Mouse (Mus musculus): ENCODE data around the gene Mtmr12.

Gene Mtmr12

DNA sequence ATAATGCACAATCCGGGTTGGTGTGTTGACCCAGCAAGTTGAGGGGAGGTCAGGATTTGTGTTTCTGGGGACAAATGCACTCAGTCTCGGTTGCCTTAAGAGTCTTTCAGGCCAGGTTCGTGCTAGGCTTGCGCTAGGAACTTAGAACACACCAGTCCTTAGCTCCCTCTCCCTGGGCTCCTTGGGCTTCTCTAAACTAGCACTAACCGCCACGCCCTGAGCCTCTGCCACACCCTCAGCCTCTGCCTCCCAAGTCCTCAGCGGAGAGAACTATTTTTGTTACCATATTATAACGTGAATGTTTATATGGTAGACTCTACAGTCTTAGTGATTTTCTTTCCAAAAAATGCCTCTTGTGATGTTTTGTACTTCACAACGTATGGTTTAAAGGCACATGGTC lies 66.5 kb downstream of the Mtmr12 start:
- no peak for ATAC-seq (ENCODE audit: insufficient number of reproducible peaks, low FRiP score, low TSS enrichment)

DNA sequence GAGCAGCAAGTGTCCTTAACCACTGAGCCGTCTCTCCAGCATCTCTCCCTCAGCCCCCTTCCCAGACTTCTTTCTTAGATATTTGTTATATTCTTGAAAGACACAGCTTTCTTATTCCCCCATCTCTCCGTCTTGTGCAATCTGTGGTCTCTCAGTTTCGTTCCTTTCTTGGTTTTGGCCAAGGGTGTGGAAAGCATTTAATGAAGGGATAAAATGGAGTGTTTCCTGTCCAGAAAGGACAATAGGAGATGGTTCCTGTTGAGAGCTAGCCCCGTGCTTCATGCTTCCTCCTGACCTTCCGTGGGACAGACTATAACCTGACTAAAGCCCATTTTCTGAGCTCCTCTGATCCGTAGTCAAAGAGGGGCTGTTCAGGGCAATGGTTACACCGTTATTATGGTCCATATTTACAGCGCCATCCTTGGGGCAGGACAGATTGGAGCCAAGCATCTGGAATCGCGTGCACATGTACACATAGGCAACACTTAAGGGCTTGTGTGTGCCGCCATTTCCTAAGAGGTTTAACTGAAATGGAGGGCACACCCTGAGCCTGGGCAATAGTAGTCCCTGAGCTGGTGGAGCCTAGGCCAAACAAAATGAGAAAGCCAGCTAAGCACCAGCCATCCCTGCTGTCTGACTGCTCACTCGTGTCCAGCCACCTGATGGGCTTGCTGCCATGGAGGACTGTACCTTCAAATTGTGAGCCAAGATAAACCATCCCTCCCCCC lies 68.7 kb downstream of the Mtmr12 start:
- no peak for ATAC-seq (ENCODE audit: insufficient number of reproducible peaks, low FRiP score, low TSS enrichment)

DNA sequence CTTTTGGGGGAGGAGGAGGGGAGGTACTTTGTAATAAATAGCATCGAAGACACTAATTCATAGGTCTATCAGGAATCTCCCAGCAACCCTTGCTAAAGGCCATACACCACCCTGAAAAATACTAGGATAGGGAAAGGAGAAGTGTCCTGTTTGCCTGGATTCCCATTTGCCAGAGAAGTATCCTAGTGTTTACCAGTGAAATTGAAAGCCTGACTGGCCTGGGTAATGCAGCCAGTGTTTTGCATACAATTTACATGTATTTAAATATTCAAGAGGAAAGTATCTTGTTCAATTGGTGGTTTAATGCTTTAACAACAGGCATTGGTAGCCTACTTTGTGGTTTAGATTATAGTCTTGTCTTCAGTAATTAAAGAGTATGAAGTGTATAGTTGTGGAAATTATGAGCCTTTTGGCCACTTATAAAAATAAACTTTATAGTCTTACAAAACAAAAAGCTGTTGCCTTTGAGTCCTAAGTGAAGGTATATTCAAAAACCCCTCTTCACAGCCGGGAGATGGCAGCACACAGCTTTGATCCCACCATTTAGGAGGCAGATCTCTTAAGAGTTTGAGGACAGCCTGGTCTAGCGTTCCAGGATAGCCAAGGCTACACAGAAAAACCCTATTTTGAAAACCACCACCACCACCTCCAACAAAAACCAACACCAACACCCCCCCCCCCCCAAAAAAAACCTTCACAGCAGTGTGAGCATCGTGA lies 69.4 kb downstream of the Mtmr12 start:
- no peak for ATAC-seq (ENCODE audit: insufficient number of reproducible peaks, low FRiP score, low TSS enrichment)

DNA sequence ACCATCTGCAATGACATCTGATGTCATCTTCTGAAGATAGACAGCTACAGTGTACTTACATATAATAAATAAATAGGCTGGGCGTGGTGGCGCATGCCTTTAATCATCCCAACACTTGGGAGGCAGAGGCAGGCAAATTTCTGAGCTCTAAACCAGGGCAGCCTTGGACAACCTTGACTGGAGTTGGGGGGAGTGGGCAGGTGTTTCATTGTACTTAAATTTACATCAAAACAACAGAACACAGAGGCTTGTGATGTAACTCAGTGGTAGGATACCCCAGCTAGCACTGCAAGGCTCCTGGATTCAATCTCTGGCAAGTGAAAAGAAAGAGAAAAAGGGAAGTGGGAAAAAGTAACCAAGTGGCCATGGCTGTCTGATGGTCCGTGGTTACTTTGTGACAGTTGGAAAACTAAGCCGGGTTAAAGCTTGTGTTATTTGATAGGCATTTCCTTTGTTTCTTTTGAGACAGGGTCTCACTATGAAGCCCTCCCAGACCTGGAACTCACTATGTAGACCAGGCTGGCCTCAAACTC lies 70.3 kb downstream of the Mtmr12 start:
- ATAC-seq (ENCODE audit: insufficient number of reproducible peaks, low FRiP score, low TSS enrichment): no peak

DNA sequence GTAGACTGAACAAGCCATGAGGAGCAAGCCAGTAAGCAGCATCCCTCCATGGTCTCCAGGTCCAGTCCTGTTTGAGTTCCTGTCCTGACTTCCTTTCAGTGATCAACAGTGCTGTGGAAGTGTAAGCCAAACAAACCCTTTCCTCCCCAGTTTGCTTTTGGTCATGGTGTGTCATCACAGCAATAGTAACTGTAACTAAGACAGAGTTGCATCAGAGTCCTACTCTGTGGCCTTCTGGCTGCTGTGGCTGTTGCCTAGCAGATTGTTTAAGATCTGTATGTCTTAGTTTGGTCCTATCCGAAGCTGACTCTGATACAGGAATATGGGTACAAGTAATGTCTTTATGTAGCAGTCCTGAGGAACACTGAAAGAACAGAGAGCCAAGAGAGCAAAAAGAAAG lies 75.0 kb downstream of the Mtmr12 start:
- ATAC-seq (ENCODE audit: insufficient number of reproducible peaks, low FRiP score, low TSS enrichment): no peak

DNA sequence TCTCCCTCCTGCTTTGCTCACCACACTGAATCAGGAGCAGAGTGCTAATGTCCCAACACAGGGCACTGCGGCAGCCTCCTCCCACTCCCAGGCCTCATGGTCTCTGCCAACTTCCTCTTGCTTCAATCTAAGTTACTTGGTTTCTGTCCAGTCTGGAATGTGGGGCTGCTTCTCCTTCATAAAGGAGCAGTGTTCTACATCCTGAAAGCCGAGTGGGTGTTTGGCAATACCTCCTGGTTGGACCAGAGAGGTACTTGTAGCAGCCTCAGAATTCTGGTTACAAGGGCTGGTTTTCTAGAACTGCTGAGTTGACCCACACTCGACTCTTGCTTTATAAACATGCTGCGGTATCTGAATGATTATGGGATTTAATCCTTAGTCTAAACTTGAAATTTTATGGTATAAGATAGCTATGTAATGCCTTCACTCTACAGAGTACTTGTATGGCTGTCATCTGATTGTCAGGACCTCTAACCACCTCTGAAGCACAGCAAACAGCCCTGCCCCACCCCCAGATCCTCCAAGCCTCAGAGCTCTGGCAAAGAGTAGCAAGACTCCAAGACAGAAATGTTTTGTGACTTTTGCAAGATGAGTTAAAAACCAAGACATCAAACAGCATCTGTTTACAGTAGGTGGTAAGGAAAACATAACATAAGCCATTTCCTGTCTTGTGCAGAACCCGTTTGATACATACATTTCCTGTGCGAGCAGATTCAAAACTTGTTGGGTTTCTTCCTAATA lies 80.1 kb downstream of the Mtmr12 start:
- no peak; the same call in 1 of the 2 replicates for ATAC-seq (ENCODE audit: insufficient number of reproducible peaks, low FRiP score, low TSS enrichment)

DNA sequence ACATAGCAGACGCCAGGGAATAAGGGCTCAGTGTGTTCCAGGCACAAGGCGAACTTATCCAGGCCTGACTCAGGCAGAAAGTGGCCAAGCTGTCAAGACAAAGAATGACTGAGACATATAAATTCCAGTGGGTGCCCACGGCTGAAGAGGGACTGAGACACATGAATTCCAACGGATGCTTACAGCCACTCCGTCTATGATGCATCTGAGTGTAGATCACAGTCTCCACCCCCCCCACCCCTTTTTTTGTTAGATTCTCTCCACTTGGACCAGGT lies 80.6 kb downstream of the Mtmr12 start:
- ATAC-seq (ENCODE audit: insufficient number of reproducible peaks, low FRiP score, low TSS enrichment): no peak

DNA sequence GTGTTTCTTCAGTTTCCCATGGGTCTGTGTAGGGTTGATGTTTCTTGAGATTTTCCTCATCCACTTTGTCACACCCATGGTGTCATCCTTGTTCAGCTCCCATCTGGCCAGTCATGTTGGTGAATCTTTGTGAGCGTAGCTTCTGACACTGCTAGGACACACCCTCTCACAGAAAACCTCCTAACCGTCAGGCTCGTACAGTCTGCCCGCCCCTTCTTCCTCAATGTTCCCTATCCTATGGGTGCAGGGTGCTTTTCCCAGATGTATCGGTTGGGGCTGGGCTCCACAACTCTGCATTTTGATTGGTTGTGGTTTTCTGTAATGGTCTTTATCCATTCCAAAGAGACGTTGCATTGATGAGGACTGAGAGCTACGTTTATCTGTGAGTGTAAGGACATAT lies 85.5 kb downstream of the Mtmr12 start:
- ATAC-seq (ENCODE audit: insufficient number of reproducible peaks, low FRiP score, low TSS enrichment): no peak

DNA sequence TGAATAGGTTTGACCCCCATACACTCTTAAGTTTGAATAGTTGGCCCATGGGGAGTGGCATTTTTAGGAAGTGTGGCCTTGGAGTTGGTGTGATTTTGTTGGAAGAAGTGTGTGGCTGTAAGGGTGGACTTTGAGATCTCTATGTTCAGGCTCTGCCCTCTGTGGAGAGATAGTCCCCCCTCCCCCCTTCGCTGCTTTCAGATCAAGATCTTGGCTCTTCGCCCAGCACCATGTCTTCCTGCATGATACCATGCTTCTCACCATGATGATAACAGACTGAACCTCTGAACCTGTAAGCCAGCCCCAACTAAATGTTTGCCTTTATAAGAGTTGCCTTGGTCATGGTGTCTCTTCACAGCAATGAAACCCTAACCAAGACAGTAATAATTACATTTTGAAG lies 86.9 kb downstream of the Mtmr12 start:
- ATAC-seq (ENCODE audit: insufficient number of reproducible peaks, low FRiP score, low TSS enrichment): no peak

DNA sequence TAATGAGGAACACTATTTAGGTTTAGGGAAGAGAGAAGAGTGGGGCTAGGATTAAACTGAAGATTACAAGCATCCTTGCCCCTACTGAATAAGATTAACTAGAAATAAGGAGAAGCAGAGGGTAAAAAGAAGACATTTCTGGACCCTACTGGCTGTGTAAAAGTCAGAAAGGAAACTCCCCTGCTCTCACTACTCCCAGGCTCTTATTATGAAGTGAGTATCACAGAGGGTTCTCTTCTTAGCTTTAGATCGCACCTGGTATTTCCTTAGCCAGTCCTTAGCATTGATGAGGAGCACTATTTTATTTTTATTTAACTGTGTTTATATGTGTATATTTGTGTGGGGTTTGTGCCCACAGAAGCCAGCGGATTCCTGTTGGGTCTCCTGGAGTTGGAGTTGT lies 91.4 kb downstream of the Mtmr12 start:
- ATAC-seq (ENCODE audit: insufficient number of reproducible peaks, low FRiP score, low TSS enrichment): no peak

DNA sequence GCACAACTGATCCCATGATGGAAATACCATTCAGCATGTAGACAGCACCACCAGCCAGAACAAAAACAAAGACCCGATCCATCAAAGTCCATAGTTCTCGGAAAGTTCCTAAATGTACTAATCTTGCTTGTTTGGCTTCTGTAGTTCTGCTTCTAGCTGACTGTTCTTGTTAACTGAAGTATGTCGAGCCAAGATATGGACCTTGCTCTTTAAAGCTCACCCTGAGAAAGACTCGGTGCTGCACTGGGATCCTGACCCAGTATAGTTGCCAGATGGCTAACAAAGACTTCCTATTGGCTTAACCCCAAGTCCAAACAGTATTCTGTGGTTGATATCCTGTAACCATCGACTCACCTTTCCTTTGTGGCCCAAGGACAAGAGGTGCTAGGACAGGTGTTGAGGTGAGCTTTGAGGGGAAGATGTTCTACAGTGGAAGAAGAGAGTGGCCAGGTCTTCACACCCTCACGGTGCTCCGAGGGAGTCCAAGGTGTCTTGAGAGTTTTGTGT lies 93.5 kb downstream of the Mtmr12 start:
- ATAC-seq (ENCODE audit: insufficient number of reproducible peaks, low FRiP score, low TSS enrichment): no peak

DNA sequence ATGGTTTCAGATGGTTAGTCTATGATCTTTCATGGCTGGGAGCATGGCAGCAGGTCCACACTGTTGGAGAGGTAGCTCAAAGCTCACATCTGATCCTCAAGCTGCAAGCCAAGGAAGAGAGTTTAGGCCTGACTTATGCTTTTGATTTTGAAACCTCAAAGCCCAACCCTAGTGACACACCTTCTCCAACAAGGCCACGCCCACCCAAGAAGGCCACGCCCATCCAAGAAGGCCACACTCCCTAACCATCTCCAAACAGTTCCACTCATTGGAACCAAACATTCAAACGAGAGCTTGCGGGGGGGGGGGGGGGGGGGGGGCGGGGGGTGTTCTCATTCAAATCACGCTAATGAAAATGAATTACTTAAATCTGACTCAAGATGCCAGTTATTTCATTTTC lies 96.9 kb downstream of the Mtmr12 start:
- no peak for ATAC-seq (ENCODE audit: insufficient number of reproducible peaks, low FRiP score, low TSS enrichment)

DNA sequence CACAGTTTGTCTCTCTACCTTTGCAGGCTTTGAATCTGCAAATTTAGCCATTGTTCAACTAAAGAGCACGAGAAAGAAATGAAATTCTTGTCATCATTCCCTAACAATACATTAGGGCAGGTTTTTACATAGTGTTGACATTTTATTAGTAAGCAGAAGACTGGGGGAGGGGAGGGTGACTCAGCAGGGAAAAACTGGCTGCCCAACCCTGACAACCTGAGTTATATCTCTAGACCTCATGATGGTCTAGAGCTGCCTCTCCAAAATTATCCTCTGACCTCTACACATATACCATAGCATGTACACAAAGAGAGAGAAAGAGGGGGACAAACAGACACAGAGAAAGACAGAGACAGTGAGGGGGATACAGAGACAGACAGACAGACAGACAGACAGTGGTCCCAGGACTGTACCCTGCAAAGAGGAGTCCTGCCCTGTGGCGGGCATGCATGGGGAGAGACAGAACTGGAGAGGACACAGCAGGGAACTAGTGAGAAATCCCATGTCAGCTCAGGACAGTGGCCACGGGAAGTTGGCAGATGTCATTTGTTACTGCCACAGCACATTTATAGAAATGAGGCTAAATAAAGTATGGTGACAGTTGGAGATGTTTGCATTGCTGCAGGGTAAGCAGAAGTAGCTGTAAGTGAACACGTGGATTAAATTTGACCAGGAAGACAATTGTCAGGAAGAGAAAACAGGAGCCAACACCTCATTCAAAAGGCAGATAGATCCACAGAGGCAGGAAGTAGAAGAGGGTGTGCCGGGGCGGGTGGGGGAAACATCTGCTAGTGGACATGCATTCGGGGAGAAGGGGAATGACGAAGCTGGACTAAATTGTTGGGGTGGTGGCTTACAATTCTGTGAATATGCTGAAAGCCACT lies 101.6 kb downstream of the Mtmr12 start:
- ATAC-seq (ENCODE audit: insufficient number of reproducible peaks, low FRiP score, low TSS enrichment): no peak

DNA sequence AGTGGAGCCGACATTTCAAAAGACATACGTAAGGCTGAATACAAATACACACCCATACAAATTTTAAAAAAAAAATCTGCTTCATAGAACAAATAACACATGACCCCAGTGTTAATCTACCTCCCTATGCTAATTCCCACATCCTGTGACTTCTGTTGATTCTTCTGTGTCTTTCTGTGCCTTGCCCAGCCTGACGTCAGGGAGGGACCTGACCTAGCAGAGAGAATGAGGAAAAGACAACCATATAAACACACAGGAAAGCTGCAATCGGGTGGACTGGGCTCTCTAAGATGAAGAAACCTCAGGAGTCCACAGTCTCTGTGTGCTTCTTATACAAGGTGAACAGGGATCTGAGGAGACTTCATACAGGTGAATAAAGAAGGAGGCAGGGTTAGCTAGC lies 102.3 kb downstream of the Mtmr12 start:
- ATAC-seq (ENCODE audit: insufficient number of reproducible peaks, low FRiP score, low TSS enrichment): no peak

DNA sequence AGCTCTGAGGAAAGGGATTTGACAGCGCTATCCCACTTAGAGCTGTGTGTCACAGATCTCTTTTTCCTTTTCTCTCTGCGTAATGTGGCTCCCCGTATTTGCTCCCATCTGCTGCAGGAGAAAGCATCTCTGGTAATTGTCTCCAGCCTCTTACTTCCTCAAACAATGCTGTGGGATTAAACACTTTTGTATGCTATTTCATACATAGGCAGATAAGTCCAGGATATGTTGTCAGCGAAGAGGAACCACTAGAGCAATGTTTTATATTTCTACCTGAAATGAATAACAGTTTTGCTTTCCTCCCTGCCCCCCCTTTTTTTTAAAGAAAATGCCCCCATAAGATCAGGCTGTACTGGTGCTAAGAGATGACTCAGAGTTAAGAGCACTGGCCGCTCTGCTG lies 103.7 kb downstream of the Mtmr12 start:
- ATAC-seq (ENCODE audit: insufficient number of reproducible peaks, low FRiP score, low TSS enrichment): no peak

DNA sequence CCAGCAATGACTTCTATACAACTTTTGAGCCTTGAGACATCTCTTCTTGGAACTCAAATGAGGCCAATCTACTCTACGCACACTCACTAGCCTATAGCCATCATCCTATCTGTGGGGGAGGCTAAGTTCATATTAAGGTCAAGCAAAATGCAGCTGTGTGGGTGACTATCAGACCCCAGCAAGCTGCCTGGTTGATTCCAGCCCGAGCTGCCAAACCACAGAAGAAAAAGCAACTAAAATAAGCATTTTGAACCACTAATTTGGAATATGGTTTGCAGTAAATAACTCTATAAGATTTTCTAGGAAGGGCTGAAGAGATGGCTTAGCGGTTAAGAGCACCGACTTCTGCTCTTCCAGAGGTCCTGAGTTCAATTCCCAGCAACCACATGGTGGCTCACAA lies 105.8 kb downstream of the Mtmr12 start:
- ATAC-seq (ENCODE audit: insufficient number of reproducible peaks, low FRiP score, low TSS enrichment): no peak

DNA sequence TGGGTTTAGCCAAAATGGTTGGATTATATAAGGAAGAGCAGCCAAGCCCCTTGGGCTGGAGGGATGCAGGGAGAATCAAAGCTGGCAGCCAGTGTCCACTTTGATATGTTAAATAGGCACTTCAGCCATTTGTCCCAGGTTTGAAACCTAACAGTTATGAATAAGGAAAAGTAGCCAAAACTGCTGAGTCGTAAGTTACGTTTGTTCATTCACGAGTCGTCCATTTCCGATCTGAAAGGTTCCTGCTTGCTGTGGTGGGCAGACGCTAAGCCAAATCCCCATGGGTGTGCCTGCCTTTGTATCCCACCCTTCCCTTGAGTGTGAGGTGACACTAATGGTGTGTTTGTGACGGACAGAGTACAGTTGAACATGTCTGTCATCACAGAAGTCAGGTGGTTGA lies 106.6 kb downstream of the Mtmr12 start:
- ATAC-seq (ENCODE audit: insufficient number of reproducible peaks, low FRiP score, low TSS enrichment): no peak

DNA sequence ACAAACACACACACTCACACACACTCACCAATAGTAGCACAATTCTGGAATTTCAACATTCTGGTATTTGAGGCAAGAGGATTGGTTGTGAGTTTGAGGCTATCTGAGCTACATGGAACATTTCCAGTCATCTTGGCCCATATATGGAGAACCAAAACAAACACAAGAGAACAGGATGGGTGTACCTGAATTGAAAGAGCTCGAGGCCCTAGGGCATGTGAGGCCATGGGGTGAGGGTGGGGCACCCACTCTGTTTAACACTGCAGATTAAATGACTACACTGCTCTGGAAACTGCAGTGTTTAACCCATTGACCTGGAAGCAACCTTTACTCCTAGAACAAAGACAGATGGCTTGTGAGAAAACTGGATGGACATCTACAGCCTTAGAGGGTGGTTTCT lies 108.4 kb downstream of the Mtmr12 start:
- ATAC-seq (ENCODE audit: insufficient number of reproducible peaks, low FRiP score, low TSS enrichment): no peak

DNA sequence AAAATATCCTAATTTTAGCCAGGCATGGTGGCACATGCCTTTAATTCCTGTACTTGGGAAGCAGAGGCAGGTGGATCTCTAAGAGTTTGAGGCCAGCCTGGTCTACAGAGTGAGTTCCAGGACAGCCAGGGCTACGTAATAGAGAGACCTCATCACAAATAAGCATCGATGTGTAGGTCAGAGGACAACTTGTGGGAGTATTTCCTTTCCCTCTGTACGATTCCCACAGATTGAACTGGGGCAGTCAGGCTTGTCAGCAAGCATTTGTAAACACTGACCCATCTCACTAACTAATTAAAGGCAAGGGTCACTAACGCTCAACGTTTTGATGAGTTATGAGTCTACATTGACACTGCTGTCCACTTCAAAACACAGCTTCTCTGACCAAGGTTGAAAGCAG lies 109.8 kb downstream of the Mtmr12 start:
- no peak for ATAC-seq (ENCODE audit: insufficient number of reproducible peaks, low FRiP score, low TSS enrichment)

DNA sequence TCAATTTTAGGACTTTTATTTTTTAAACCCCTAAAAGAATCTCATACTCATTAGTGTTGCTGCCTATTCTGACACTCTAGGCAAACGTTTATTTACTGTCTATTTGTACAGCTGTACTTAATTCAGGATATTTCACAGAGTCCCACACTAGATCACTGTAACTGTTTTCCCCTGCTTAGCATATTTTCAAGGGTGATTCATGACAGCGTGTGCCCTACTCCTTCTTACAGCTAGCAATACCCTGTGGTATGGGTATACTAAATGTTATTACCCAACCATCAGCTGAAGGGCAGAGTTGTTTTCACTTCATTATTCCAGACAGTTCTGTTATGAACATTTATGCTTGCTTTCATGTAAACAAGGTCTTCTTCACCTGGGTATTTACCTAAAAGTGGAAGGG lies 111.2 kb downstream of the Mtmr12 start:
- no peak for ATAC-seq (ENCODE audit: insufficient number of reproducible peaks, low FRiP score, low TSS enrichment)

Measured in cerebellum, adult (tissue).